Mouse (Mus musculus): Measurements from ENCODE around the gene Dcp1a.

GRCm38 (mm10) chr14:30429606-30430005 is 49.7 kb upstream of the Dcp1a start:
- TF ChIP-seq POLR2A (IDR thresholded peaks at IDR 0.05; ENCODE audit: borderline replicate concordance, insufficient read depth, low read length) (no peak), CTCF (IDR thresholded peaks at IDR 0.05; ENCODE audit: borderline replicate concordance, insufficient read depth, low read depth, low read length) (no peak)

Data from cerebellum, adult 2 months (tissue).